Mouse (Mus musculus) limb, embryonic 10.5 days (tissue): Measurements from ENCODE around the gene Wdr74. TPM values are rescaled to one million over a fixed set of nuclear protein-coding genes. Genes with fewer than 3 reads are reported as not detected.

ENCODE experiments used
- DNase-seq: peaks from one replicate; pipeline ENCODE4 v3.0.0-alpha.2; 2017; ENCODE audit warnings: low spot score
- H3K27ac ChIP-seq: fragments of 300-500 bp; sonication (generic); 2 replicates; pipeline ENCODE4 v1.5.1; 2016; ENCODE audit warnings: mild to moderate bottlenecking
- H3K27me3 ChIP-seq: fragments of 300-500 bp; sonication (generic); 2 replicates; pipeline ENCODE4 v1.6.1; 2016; ENCODE audit warnings: low read depth, mild to moderate bottlenecking; ENCODE audit not compliant: poor library complexity, severe bottlenecking
- H3K36me3 ChIP-seq: fragments of 300-500 bp; sonication (generic); 2 replicates; pipeline ENCODE4 v1.6.1; 2016; ENCODE audit warnings: mild to moderate bottlenecking, moderate library complexity
- H3K4me1 ChIP-seq: fragments of 300-500 bp; sonication (generic); 2 replicates; pipeline ENCODE4 v1.6.1; 2016
- H3K4me3 ChIP-seq: fragments of 300-500 bp; sonication (generic); 2 replicates; pipeline ENCODE4 v1.5.1; 2016; ENCODE audit warnings: mild to moderate bottlenecking, moderate library complexity
- H3K9me3 ChIP-seq: fragments of 300-500 bp; sonication (generic); replicated peaks from 2 replicates; pipeline ENCODE4 v1.6.1; 2016; ENCODE audit warnings: mild to moderate bottlenecking
- WGBS: fragments of 180-500 bp; shearing (Covaris S2); methylation state at CpG from one replicate; pipeline ENCODE4 v1.1.7; 2016; 5-methylcytosine and 5-hydroxymethylcytosine counted together
- microRNA-seq: library from miRNA; unstranded; fragments of <30 nt; microRNA quantifications from one replicate; pipeline ENCODE4, GENCODE M21; 2017
- polyA plus RNA-seq: library from polyadenylated mRNA; unstranded; fragments of >200 nt; fragmentation: Nextera tagmentation; extraction: Ambion mirVana; gene quantifications from 2 replicates; pipeline ENCODE4 v1.2.1, GENCODE M21; 2016

Gene Wdr74
- polyA plus RNA-seq, 1 experiment from 2014 or later, result 121 TPM

DNA sequence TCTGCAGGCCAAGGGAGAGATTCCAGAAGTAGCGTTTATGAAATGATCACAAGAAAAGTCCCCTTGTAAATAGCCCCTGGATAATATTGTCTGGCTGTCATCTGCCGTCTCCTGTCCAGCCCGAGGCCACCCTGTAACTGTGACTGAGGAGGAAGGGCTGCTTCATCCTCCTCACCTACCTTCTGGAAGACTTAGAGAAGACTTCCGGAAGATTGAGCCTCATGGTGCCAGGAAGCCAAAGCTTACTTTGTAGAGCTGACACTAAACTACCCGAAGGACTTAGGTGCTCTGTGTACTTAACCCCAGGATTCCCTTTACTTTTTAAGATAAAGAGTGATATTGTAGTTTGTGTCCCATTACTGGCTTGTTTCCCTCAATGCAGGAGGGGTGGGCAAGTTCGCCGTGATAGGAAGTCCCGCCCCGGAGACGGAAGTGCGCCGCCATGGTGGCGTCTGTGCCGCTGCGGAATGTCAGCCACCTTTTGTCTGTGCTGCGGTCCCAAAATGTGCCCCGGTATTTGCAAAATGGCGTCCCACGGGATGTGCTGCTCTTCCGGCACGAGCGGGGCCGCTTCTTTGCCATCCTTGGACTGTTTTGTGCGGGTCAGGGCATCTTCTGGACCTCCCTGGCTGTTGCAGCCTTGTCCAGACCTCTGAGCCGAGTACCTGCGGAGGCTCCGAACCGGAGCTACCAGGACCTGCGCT is 35.1 kb downstream of the Wdr74 start, which contains the start of gene Tmem223:
TSS of gene Tmem223 (plus strand) at position 430 of the 704 bp plus-strand sequence.
- H3K9me3 ChIP-seq, result no peaks in the 10 kb centered on the region
- DNase-seq, result peak; percentile 89
- H3K27ac ChIP-seq, result peak within 1 kb of the TSS; percentile 96
- no peaks in the 10 kb centered on the region for H3K27me3 ChIP-seq
- peaks cover 81% of the 10 kb centered on the region for H3K36me3 ChIP-seq
- 23% methylated on average over 29 of the region's 29 CpGs for WGBS
- H3K4me1 ChIP-seq, result peaks cover 23% of the 10 kb centered on the region
- peak within 1 kb of the TSS; percentile 80 for H3K4me3 ChIP-seq

- Histone ChIP-seq H3K27me3 (no peaks in the 10 kb centered on the region), H3K27ac (peak overlapping the region; percentile 99; the same call in 1 of the 2 replicates), H3K4me1 (peaks cover 24% of the 10 kb centered on the region), H3K9me3 (no peaks in the 10 kb centered on the region), H3K4me3 (peak overlapping the region; percentile 86), H3K36me3 (peaks cover 70% of the 10 kb centered on the region)
- no peak for DNase-seq
- 82% methylated on average over 5 of the region's 5 CpGs for WGBS
Measured at GRCm38 (mm10) chr19:8772996-8773395, 37.4 kb downstream of the Wdr74 start.

DNA sequence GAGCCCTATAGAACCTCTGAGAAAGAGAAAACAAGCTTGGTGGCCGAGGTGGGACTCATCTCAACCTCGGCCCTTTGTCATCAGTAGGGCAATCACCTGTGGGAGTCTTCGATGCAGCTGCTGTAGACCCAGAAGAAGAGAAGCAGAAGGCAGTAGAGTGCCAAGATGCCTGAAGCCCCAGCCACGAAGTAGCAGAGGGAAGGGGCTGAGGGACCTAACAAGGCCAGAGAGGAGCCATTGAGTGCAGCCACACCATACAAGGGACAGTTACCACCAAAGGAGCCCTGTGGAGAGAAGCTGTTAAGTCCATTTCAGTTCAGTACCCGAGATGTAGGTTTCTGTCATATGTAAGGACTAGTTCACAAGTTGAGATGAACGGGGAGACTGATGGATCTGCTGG is 37.8 kb downstream of the Wdr74 start:
- Histone ChIP-seq H3K27ac (peak overlapping the region; percentile 99), H3K4me1 (peaks cover 24% of the 10 kb centered on the region), H3K9me3 (no peaks in the 10 kb centered on the region), H3K36me3 (peaks cover 70% of the 10 kb centered on the region), H3K27me3 (no peaks in the 10 kb centered on the region), H3K4me3 (peak overlapping the region; percentile 86)
- 61% methylated on average over 6 of the region's 6 CpGs for WGBS
- peak; percentile 33 for DNase-seq

DNA sequence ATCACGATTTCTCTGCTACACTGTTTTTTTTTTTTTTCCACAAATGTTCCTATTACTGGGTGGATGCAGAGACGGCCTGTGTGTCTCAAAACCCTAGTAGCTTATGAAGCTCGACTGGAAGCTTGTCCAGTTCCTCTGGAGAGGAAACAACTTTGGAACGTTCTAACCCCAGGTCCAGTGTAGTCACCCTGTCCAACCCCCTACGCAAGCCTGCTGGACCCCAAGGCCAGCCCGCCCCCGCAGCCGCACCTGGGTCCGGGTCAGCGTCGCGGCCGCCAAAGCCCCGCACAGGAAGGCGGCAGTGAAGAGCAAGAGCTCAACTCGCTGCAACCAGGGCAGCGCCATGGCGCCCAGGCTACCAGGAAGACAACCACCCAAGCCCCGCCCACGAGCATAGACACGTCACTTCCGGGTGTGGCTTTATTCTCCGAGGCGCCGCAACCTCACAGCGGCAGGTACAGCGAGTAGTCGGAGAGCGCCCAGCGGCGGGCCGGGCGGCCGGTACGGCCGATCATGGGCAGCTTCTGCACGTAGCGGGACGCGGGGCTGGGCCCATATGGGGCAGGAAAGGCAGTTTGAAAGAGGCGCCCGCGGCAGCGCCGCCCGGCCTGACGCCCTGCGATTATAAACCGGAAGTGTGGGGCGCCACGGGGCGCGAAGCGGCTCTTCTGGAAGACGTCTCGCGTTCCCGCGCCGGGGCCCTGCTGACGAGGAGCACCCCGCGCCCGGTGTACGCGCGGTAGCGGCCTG is 38.6 kb downstream of the Wdr74 start, which contains the start of gene Tmem179b:
TSS of gene Tmem179b (minus strand) at position 382 of the 750 bp plus-strand sequence.
- Histone ChIP-seq H3K4me3 (peak within 1 kb of the TSS; percentile 86), H3K27ac (peak within 1 kb of the TSS; percentile 99), H3K36me3 (peaks cover 70% of the 10 kb centered on the region), H3K27me3 (no peaks in the 10 kb centered on the region), H3K4me1 (peaks cover 24% of the 10 kb centered on the region), H3K9me3 (no peaks in the 10 kb centered on the region)
- WGBS, result under 1% methylated on average over 68 of the region's 68 CpGs
- DNase-seq, result peak; percentile 98

DNA sequence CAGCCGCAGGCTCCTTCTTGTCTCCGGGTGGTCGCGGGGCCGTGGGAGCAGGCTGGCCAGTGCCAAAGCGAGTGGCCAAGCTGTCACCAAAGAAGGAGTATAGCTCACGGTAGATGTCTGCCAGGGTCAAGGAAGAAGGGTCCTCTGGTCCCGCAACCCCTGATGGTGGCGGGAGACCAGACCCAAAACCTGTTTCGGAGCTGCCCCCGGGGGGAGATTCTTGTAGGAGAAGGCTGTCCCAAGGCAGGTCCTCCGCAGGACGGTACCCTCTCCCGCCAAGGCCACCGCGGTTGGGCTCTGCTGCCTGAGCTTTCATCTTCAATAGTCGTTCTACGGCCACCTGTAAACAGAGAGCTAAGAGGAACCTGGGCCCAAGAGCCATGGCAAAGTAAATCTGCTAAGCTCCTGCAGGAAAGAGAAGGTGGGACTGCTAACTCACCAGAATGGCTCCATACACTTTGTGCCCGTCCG is 39.4 kb downstream of the Wdr74 start:
- Histone ChIP-seq H3K27me3 (no peaks in the 10 kb centered on the region), H3K27ac (peak overlapping the region; percentile 99), H3K4me1 (peaks cover 24% of the 10 kb centered on the region), H3K9me3 (no peaks in the 10 kb centered on the region), H3K36me3 (peaks cover 67% of the 10 kb centered on the region), H3K4me3 (peak overlapping the region; percentile 86)
- DNase-seq, result peak; percentile 71
- WGBS, result 6% methylated on average over 20 of the region's 20 CpGs

- peak within 1 kb of the TSS; percentile 92 for H3K27ac ChIP-seq
- peak; percentile 90 for DNase-seq
- peaks cover 19% of the 10 kb centered on the region for H3K4me1 ChIP-seq
- WGBS, result under 1% methylated on average over 32 of the region's 32 CpGs
- peaks cover 41% of the 10 kb centered on the region for H3K36me3 ChIP-seq
- H3K27me3 ChIP-seq, result no peaks in the 10 kb centered on the region
- peak within 1 kb of the TSS; percentile 79 for H3K4me3 ChIP-seq
- H3K9me3 ChIP-seq, result no peaks in the 10 kb centered on the region
Measured at GRCm38 (mm10) chr19:8786008-8786781, 50.6 kb downstream of the Wdr74 start, which contains the start of gene Taf6l. Taf6l (minus strand) TSS chr19:8786417.

- 28% methylated on average over 3 of the region's 3 CpGs for WGBS
Measured at GRCm38 (mm10) chr19:8788521-8788920, 52.9 kb downstream of the Wdr74 start.

GRCm38 (mm10) chr19:8789171-8789570 is 53.5 kb downstream of the Wdr74 start:
- no peak overlapping the region for H3K27ac ChIP-seq
- no peak for DNase-seq
- peaks cover 19% of the 10 kb centered on the region for H3K4me1 ChIP-seq
- peaks cover 38% of the 10 kb centered on the region for H3K36me3 ChIP-seq
- no peak overlapping the region for H3K4me3 ChIP-seq
- H3K9me3 ChIP-seq, result no peaks in the 10 kb centered on the region
- no peaks in the 10 kb centered on the region for H3K27me3 ChIP-seq
- 69% methylated on average over 1 of the region's 1 CpGs for WGBS

More at GRCm38 (mm10) chr19:8788521-8788920, 52.9 kb downstream of the Wdr74 start:
- H3K9me3 ChIP-seq, result no peaks in the 10 kb centered on the region
- H3K27ac ChIP-seq, result no peak overlapping the region
- DNase-seq, result no peak
- H3K4me1 ChIP-seq, result peaks cover 19% of the 10 kb centered on the region
- peaks cover 38% of the 10 kb centered on the region for H3K36me3 ChIP-seq
- H3K27me3 ChIP-seq, result no peaks in the 10 kb centered on the region
- H3K4me3 ChIP-seq, result no peak overlapping the region

- WGBS, result 84% methylated on average over 7 of the region's 7 CpGs
- Histone ChIP-seq H3K27ac (no peak overlapping the region), H3K27me3 (no peaks in the 10 kb centered on the region), H3K4me1 (peaks cover 15% of the 10 kb centered on the region), H3K36me3 (peaks cover 47% of the 10 kb centered on the region), H3K9me3 (no peaks in the 10 kb centered on the region), H3K4me3 (no peak overlapping the region)
- no peak for DNase-seq
Measured at GRCm38 (mm10) chr19:8790171-8790570, 54.5 kb downstream of the Wdr74 start.

Small RNAs within 50 kb of the gene (microRNA-seq; reads per million reads assigned to microRNA genes)
- gene Mir6992, result not detected

Other genes starting within 250 kb of the Wdr74 start
- not detected in 2 replicates for gene Slc22a8, start 144.6 kb upstream of the Wdr74 start, polyA plus RNA-seq
- not detected in 2 replicates for gene Slc22a6, start 117.8 kb upstream of the Wdr74 start, polyA plus RNA-seq
- 0.10 TPM in 1 of 2 replicates, not detected in the other for gene Chrm1, start 72.0 kb upstream of the Wdr74 start, polyA plus RNA-seq
- 119 and 128 TPM in 2 replicates for gene Slc3a2, start 12.5 kb upstream of the Wdr74 start, polyA plus RNA-seq
- 2.8 and 3.1 TPM in 2 replicates for gene 1700092M07Rik, start 4.9 kb downstream of the Wdr74 start, polyA plus RNA-seq
- gene Stx5a, start 5.6 kb downstream of the Wdr74 start, polyA plus RNA-seq, result 99.3 and 134 TPM in 2 replicates
- gene Nxf1, start 21.2 kb downstream of the Wdr74 start, polyA plus RNA-seq, result 257 and 273 TPM in 2 replicates
- gene Tmem223, start 35.2 kb downstream of the Wdr74 start, polyA plus RNA-seq, result 181 and 183 TPM in 2 replicates
- gene Tmem179b, start 38.6 kb downstream of the Wdr74 start, polyA plus RNA-seq, result 41.3 and 43.7 TPM in 2 replicates
- gene Taf6l, start 50.6 kb downstream of the Wdr74 start, polyA plus RNA-seq, result 44.2 and 47.0 TPM in 2 replicates
- 206 and 216 TPM in 2 replicates for gene Polr2g, start 62.8 kb downstream of the Wdr74 start, polyA plus RNA-seq
- gene Zbtb3, start 66.7 kb downstream of the Wdr74 start, polyA plus RNA-seq, result 5.9 and 6.1 TPM in 2 replicates
- 80.2 and 85.2 TPM in 2 replicates for gene Ttc9c, start 83.5 kb downstream of the Wdr74 start, polyA plus RNA-seq
- 4.7 and 5.2 TPM in 2 replicates for gene Hnrnpul2, start 84.2 kb downstream of the Wdr74 start, polyA plus RNA-seq
- gene AC129217.1, start 93.9 kb downstream of the Wdr74 start, polyA plus RNA-seq, result not detected in 2 replicates
- gene Bscl2, start 101.6 kb downstream of the Wdr74 start, polyA plus RNA-seq, result 37.2 and 42.5 TPM in 2 replicates
- 5.0 and 7.2 TPM in 2 replicates for gene Gng3, start 103.4 kb downstream of the Wdr74 start, polyA plus RNA-seq
- 0.29 and 0.39 TPM in 2 replicates for gene Lrrn4cl, start 114.9 kb downstream of the Wdr74 start, polyA plus RNA-seq
- 211 and 228 TPM in 2 replicates for gene Ubxn1, start 135.7 kb downstream of the Wdr74 start, polyA plus RNA-seq
- 56.8 and 60.6 TPM in 2 replicates for gene Uqcc3, start 145.1 kb downstream of the Wdr74 start, polyA plus RNA-seq
- 110 and 149 TPM in 2 replicates for gene Lbhd1, start 147.9 kb downstream of the Wdr74 start, polyA plus RNA-seq
- gene Gm49403, start 148.1 kb downstream of the Wdr74 start, polyA plus RNA-seq, result not detected in 2 replicates
- gene 1810009A15Rik, start 153.0 kb downstream of the Wdr74 start, polyA plus RNA-seq, result 151 and 188 TPM in 2 replicates
- 0.45 TPM in 1 of 2 replicates, not detected in the other for gene Gm49416, start 153.1 kb downstream of the Wdr74 start, polyA plus RNA-seq
- gene Ints5, start 157.2 kb downstream of the Wdr74 start, polyA plus RNA-seq, result 59.2 and 61.9 TPM in 2 replicates
- 117 and 129 TPM in 2 replicates for gene Ganab, start 162.2 kb downstream of the Wdr74 start, polyA plus RNA-seq
- gene B3gat3, start 184.5 kb downstream of the Wdr74 start, polyA plus RNA-seq, result 47.0 and 48.1 TPM in 2 replicates
- gene Rom1, start 193.5 kb downstream of the Wdr74 start, polyA plus RNA-seq, result 4.1 and 4.3 TPM in 2 replicates
- 37.1 and 37.5 TPM in 2 replicates for gene Eml3, start 193.7 kb downstream of the Wdr74 start, polyA plus RNA-seq
- 229 and 233 TPM in 2 replicates for gene Mta2, start 206.0 kb downstream of the Wdr74 start, polyA plus RNA-seq
- 49.6 and 49.7 TPM in 2 replicates for gene Tut1, start 218.0 kb downstream of the Wdr74 start, polyA plus RNA-seq
- gene Eef1g, start 231.2 kb downstream of the Wdr74 start, polyA plus RNA-seq, result 563 and 631 TPM in 2 replicates